Mouse (Mus musculus): Measurements from ENCODE around the gene Chrm4.
A peak's percentile ranks its signal among the peaks of the same experiment; 100 is the strongest.

Gene Chrm4

DNA sequence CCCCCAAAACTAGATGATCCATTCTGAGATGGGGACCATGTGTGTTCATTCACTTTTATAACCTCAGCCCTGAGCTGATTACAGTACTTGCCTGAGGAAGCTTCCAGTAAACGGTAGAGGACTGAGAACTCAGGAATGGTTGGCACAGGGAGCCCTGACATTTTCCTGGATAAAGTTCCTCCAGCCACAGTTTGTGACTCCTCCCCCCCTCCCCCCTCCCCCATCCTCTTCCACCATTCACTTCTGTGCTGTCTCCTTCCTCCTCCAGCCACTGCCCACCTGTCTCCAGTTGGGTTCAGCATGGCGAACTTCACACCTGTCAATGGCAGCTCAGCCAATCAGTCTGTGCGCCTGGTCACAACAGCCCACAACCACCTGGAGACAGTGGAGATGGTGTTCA lies at the start of gene Chrm4:
Gene Chrm4 (plus strand): TSS at position 301 of the 400 bp plus-strand sequence.
- DNase-seq, result no peak

DNA sequence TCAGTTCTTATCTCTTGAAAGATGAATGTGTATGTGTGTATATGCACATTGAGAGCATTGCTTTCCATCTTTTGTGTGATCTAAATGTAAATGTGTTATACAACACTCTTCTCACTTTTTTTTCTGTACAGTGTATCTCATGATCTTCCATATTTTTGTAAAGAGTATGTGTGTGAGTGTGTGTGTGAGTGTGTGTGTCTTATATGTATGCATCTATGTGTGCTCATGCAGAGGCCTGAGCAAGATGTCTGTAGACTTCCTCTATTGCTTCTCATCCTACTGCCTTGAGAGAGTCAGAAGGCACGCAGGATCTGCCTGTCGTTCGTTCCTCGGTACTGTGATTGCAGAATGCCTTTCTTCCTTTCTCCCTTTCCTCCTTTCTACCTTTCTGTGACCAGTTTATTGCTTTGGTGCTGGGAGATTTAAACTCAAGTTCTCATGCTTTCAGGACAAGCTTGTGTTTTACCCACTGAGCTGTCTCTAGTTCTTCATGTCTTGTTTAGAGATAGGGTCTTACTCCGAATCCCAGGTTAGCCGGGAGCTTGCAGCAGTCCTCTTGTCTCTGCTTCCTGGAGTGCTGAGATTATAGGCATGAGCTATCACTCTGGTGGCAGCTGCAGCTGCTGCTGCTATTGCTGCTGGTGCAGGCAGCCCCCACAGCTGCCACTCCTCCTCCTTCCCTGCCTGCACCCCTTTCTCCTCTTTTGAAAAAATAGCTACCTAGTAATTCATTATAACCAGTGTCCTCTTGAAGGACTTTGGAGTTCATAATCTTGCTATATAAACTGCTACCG lies 48.5 kb upstream of the Chrm4 start:
- no peak for DNase-seq

DNA sequence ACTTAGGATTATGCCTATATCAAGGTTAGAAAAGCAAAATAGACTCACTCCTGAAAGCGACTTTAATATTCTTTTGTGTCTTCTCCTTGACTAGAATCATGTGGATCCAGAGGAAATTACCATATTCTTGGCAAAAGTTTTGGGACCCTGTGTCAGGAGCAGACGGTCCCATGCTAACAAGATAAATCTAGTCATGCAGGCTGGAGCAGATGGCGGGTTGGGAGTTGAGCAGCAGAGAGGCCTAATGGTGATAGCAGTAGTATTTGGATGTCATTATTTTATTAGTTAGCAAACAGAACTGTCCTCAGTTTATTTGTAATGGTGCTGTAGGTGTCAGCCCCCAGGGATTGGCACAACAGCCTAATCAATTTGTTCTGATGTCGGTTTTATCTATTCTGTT lies 43.1 kb upstream of the Chrm4 start:
- no peak for DNase-seq

DNA sequence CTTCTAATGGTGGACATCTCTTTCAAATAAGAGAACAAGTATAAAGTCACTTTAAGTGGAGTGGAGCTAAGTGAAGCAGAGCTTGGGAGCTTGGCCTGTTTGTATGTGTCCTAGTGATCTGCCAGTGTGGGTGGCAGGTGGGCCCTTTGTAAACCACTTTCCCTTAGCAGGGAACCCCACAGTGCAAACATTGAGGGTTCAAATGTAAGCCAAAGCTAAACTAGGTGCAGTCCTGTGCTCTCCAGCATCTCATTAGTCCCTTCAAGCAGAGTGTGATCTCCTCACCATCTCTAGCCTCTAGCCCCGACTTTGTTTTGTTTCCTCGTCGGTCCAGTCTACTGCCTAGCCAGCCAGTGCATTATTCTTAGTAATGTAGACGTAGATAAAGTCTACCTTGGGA lies 42.4 kb upstream of the Chrm4 start:
- no peak for DNase-seq

DNA sequence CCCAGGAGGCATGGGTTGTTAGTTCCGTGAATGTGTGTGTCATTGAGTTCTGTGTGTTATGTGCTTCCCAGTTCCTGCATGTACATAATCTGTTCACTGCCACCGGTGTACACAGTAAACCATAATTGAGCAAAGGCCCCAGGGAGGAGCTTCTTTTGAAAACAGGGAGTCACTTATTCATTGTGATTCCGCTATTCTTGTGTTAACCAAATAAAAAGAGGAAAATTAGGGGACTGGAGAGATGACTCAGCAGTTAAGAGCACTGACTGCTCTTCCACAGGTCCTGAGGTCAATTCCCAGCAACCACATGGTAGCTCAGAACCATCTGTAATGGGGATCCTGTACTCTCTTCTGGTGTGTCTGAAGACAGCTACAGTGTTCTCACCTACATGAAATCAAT lies 32.3 kb upstream of the Chrm4 start:
- no peak for DNase-seq

DNA sequence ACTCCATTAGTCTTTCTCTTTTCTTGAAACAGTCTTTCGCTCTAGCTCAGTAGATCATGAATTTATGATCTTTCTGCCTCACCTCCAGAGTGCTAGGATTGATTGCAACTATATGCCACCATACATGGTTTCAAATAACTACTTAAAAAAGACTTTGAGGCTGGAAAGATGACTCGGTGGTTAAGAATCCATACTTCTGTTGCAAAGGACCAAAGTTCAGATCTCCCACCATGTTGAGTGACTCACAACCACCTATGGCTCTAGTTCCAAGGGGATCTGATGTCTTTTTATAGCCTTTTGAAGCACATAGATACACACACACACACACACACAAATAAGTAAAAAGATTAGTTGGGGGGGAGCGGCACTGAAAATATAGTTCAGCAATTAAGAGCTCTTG lies 31.6 kb upstream of the Chrm4 start:
- DNase-seq, result no peak

DNA sequence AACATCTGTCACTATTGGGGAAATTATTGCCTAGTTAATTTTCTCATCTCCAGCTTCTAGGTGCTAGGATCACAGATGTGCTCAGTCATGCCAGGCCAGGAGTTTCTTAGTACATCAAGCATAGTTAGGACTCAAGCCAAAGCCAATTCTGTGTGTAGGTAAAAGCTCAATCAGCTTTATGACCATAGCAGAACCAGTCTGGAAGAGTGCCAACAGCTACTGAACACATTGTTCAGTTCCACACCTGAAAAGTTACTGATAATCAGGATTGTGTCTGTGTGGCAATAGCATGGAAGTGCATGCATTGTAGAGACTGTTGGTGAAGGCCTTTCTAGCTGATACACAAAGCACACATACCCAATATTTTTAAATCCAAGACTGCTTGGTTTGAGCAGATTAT lies 29.1 kb upstream of the Chrm4 start:
- DNase-seq, result no peak

DNA sequence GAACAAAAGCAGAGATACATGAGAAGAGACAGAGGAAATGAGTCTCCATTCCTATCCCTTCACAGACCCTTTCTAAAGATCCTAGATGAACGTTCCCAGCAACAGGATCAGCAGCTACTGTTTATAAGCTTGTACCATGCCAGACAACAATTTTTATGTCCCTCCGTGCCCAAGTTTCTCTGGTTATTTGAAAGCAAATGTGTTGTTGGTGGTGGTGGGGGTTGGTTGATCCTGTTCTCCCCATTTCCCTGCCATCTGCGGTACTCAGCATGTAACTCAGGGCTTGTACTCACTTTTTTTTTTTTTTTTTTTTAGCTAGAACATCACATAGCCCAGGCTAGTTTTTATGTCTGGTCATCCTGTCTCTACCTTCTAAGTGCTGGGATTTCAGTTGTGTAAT lies 27.9 kb upstream of the Chrm4 start:
- DNase-seq, result no peak

DNA sequence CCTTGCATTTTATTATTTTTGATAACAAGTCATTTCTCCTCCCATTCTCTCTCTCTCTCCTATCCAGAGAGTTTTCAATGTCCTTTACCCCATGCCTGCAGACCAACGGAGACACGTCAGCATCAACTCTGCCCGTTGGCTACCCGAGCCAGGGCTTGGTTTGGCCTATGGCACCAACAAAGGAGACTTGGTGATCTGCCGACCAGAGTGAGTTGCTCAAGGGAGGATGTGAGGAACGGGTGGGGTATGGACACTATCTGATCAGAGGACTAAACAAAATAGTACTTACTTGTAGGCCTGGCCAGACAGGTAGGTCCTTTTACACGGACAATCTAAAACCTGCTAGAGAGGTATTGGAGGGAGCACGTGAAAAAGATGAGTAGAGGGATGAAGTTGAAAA lies 26.6 kb upstream of the Chrm4 start:
- DNase-seq, result no peak

DNA sequence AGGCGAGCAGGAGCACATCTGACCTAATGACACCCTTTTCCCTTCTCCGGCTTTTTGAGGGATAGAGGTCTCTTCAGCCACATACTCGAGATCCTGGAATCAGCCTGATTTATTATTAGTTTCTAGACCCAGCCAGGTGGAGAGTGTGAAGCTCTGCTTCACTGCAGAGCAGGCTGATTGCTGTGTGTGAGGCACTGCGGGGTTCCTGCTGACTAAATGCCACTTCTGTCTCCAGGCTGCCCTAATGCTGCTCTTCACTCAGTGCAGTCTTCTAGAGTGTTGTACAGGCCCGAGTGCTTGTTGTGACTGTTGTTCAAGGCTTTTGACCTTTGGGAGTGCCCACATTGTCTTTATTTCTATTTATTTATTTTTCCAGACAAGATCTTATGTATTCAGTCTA lies 24.7 kb upstream of the Chrm4 start:
- no peak for DNase-seq

DNA sequence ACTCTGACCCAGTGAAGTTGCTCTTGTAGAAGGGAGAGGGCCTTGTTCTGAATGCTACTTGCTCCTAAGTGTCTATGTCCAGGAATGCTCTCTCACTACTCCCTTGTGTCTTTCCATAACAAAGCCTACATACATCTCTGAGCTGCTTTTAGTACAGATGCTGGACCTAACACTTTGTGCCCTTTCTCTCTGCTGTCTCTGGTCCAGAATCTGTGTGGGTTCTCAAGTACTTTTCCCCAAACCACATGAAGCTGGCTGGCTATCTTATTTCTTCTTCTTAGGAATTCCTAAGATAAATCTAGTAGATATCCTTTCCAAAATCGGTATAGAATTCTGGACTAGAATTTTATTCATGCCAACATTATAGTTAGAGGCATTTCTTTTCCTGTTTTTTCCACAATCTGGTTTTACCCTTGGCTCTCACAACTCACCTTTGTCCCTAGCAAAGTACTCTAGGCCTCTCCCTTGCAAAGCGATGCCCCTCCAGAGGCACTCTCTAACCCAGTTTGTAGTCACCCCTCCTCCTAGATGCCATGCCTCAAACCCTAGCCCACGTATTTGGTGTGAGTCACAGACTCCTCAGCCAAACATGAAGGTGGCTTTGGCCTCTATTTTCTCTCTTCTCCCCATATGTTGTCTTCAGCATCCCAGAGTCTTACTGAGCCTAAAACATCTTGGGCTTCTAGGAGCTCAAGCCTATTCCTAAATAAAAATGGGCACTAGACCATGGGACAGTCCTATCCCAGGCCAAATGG lies 23.7 kb upstream of the Chrm4 start:
- DNase-seq, result no peak

DNA sequence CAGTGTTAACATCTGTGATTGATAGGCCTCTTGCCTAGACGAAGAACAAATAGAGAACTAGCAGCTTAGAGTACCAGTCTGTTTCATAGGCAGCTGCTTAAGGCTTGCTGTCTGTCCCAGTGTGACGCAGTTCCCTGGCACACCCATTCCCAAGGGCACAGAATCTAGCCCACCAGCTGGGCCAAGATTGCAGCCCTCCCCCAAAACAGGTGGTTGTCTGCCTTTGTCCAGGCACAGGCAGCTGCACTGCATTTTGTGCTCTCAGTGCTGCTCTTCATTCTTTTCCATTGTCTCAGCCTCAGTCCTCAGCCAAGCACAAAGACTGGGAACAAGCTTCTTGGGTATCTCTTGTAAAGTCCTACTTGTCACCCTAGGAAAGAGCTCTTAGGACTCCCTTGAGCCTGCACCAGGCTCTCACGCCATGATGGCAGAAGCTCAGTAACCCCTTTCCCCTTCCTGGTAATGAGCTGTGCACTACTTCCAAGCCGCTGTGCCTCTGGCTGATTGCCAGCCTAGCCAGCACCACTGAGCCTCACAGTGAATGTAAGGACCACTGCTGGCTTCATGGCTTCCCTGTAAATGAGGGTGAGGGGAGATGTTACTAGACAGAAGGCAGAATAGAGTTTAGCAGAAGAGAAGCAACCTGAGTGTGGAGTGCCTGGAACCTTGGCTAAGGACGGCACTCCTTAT lies 22.3 kb upstream of the Chrm4 start:
- no peak for DNase-seq

DNA sequence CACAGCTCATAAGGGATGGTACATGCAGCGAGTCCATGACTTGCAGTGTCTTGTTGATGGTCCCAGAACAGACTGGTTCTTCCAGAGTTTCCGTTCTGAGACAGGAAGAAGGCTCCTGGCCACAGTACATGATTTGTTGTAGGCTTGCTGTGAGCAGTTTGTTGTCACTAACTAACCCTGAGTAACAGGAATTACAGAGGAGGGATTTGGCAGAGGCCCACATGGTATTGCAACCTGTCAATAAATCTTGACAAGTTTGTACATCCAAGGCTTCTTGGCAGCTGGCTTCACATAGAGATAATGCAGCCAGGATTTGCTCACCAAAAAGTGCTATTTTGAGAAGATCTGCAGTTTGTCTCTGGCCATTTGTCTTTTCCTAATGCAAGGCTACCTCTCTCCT lies 20.9 kb upstream of the Chrm4 start:
- no peak for DNase-seq

DNA sequence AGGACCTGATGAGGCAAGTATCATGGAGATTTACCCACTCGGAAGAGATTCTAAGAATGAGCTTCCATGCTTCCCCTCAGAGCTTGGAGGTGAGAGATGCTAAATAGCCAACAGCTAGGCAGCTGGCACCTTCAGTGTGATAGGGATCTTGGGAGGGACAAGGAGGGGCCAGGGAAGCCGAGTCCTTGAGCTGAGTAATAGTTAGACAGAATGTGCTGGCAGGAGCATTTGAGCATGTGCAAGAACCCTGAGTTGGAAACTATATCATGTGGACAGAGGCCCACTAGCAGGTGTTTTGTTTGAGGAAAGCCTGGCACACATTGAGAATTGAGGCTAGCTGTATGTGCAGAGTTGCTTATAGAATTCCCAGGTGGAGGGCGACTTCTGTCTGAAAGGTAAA lies 14.4 kb upstream of the Chrm4 start:
- DNase-seq, result no peak

DNA sequence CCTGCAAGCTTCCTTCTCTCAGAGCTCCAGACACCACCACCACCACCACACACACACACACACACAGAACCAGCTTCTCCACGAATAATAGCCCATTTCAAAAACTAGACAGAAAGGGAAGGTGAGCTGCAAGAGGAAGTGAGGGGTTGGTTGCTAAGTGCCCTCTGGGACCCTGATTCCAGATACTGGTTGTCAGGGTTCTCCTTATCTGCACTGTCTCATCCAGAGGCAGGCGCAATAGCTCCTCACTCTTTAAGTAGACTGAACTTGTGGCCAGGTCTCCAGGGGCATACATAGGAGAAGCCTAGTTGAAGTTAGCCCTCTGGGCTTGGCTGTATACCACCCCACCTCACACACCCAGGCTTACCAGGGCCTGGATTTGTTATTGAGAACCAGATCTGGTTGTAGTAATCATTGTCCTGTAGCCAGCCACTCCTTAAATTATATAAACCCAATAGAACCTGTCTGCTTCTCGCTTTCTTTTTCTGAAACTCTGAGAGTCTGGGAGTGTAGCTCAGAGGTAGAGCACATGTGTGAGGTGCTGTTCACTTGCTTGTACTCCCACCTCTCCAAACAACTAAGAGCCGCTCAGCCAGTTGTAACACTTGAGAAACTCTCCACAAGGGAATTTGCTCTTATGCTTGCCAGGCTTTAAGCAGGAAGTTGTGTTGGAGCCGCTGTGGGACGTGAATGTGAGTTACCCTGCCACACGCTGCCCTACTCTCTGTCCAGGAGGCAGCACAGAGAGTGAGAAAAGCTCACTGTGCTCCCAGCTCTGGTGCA lies 13.5 kb upstream of the Chrm4 start:
- DNase-seq, result no peak

DNA sequence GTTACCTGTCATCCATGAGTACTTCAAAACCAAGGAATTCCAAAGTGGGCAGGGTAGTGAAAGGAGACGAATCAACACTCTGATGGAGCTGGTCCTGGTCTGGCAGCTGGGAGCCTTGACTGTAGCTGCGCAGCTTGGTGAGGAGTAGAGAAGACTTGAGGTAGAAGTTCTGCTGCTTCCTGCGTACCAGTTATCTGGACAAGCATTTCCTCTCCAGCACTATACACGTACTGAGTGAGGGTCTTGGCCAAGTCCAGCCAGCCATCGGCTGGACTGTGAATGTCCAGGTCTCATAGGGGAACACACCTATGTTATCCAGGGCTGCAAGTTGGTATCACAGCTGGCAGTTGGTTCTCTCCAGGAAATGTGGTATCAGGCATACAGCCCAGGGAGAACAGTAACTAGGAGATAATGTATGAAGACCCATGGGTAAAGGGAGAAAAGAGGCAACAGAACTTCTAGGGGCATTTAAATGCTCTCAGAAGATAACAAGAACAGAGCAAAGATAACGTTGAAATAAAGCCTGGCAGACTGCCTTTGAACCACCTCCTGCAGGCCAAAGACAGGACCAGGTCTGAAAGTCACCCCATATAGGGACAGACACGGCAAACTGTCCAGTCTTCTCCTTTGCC lies 10.6 kb upstream of the Chrm4 start:
- DNase-seq, result no peak

DNA sequence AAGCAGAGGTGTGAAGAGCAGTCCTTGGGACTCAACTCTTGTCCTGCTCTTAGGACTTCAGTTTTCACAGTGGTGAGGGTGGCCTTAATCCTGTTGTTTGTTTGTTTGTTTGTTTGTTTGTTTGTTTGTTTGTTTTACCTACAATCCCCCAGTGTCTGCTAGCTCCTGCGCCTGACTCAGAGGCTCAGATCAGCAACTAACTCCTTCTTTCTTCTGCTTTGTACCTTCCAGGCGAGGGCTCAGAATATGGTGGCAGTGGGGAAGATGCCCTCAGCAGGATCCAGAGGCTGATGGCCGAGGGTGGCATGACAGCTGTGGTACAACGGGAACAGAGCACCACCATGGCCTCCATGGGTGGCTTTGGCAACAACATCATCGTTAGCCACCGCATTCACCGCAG lies 10.0 kb upstream of the Chrm4 start:
- no peak for DNase-seq

DNA sequence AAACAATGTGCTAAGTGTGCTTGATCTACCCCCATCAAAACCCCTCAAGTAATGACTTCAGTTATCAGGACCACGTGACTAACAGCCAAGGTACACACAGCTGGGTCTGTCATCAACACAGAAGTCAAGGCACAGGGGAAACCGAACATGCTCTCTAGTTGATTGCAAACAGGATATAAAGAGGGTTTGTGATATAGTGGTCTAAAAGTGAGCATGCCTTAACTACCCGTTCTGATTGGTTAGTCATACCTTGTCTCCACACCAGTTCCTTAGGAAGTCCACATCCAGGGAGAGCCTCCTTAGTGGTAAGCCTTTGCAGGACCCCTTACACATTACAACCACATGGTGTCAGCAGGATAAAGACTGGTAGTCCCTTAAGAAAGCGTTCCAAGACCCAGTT lies 6.9 kb upstream of the Chrm4 start:
- DNase-seq, result no peak

DNA sequence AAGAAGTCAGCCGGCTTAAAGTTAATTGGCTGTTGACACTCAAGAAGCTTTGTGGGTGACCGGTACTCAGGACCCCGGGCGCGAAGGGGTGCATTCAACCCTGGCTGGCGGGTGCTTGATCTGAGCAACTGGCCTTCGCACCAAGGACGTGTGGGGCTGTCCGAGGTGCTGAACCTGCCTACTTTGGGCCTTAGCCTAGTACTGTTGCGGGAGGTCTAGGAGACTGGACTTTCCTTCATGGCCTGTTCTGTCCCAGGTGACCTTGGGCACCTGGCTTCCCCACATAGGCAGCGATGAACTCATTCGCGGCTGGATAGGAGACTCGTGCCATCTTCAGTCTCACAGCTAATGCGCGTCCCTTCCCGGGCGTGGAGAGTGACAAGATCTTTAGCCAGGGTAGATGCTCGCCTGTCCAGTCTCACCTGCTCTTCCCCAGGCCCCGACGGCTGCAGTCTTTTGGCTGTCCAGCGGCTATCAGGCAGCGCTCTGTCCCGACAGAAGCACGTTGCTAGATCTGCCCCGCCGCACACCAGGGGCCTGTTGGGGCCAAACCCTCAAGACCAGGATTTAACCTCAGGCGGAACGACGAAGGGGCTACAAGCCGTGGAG lies 5.8 kb upstream of the Chrm4 start:
- DNase-seq, result peak; percentile 56

DNA sequence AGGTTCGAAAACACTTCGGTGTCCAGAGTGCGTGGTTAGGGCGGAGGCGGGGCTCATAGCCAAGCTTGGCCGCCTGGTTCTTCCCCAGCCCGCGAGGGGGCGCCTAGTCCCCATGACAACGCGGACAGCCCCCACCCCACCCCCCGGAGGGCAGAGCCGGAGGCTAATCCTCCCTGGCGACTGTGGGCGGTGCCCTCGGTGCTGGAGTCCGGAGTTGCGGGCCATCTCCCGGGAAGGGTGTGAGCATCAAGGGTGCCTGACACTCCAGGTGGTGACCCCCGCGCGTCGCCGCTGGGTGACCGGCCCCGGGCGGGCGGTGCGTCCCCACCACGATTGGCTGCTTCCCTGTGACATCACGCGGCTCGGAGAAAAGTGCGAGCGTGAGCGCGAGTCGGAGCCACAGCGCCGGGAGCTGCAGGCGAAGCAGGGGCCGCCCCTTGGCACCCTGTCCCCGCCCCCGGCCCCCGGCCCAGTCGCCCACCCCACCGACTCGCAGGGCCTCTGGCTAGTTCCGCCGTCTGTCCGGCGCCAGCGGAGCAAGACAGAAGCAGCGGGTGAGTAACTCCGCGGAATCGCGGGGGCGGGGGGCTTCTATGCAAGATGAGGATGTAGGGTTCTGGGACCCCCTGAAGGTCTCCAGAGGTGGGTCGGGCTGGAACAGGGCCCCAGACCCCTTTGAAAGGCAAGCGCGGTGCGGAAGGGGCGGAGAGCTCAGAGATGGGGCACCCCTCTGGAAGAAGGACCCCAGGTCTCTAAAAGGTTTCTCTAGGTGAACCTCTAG lies 5.1 kb upstream of the Chrm4 start:
- DNase-seq, result peak; percentile 72 to 76
